Mouse (Mus musculus): ENCODE data around the gene Serpina3k.

- TF ChIP-seq CTCF (IDR thresholded peaks at IDR 0.05) (no peak), EP300 (IDR thresholded peaks at IDR 0.05) (no peak)
Observed at GRCm38 (mm10) chr12:104322454-104322853, 15.8 kb upstream of the Serpina3k start.
